Mouse (Mus musculus): ENCODE results near the gene Ncf1. TPM values are rescaled to one million over a fixed set of nuclear protein-coding genes. Genes with fewer than 3 reads are reported as not detected.
A peak's percentile ranks its signal among the peaks of the same experiment; 100 is the strongest.

The Ncf1 gene
- polyA plus RNA-seq, 1 experiment from 2014 or later = 2.8 TPM

- Histone ChIP-seq H3K9ac (no peak overlapping the region), H3K4me3 (no peak overlapping the region), H3K36me3 (peaks cover 4% of the 10 kb centered on the region; the same call in 1 of the 2 replicates), H3K27ac (no peak overlapping the region), H3K27me3 (no peaks in the 10 kb centered on the region), H3K4me2 (replicated peaks) (no peak overlapping the region), H3K4me1 (peaks cover 15% of the 10 kb centered on the region), H3K9me3 (0 out of 2 replicates have a peak, but pooled peaks cover 3% of the 10 kb centered on the region)
- no peak for ATAC-seq (ENCODE audit: low FRiP score, low read depth)
- WGBS = 70% methylated on average over 4 of the region's 4 CpGs
Observed at GRCm38 (mm10) chr5:134186961-134187731, 42.3 kb downstream of the Ncf1 start.

GRCm38 (mm10) chr5:134186059-134186458 lies 43.4 kb downstream of the Ncf1 start:
- Histone ChIP-seq H3K9me3 (0 out of 2 replicates have a peak, but pooled peaks cover 3% of the 10 kb centered on the region), H3K27me3 (no peaks in the 10 kb centered on the region), H3K36me3 (no peaks in the 10 kb centered on the region), H3K4me2 (replicated peaks) (no peak overlapping the region), H3K27ac (no peak overlapping the region), H3K4me3 (no peak overlapping the region), H3K9ac (no peak overlapping the region), H3K4me1 (peaks cover 17% of the 10 kb centered on the region)
- WGBS = 88% methylated on average over 3 of the region's 3 CpGs
- ATAC-seq (ENCODE audit: low FRiP score, low read depth) = no peak

GRCm38 (mm10) chr5:134183880-134184808 lies 45.3 kb downstream of the Ncf1 start, which contains the start of gene Gtf2ird2:
Gene Gtf2ird2 (plus strand): TSS chr5:134184019.
- Histone ChIP-seq H3K4me1 (peaks cover 17% of the 10 kb centered on the region), H3K4me3 (peak within 1 kb of the TSS; percentile 65), H3K9ac (peak within 1 kb of the TSS; percentile 77), H3K27ac (peak within 1 kb of the TSS; percentile 92), H3K36me3 (no peaks in the 10 kb centered on the region), H3K4me2 (replicated peaks) (peak within 1 kb of the TSS; percentile 76), H3K9me3 (0 out of 2 replicates have a peak, but pooled peaks cover 3% of the 10 kb centered on the region), H3K27me3 (no peaks in the 10 kb centered on the region)
- peak; percentile 95 for ATAC-seq (ENCODE audit: low FRiP score, low read depth)
- under 1% methylated on average over 92 of the region's 92 CpGs for WGBS

GRCm38 (mm10) chr5:134183162-134183561 lies 46.3 kb downstream of the Ncf1 start:
- Histone ChIP-seq H3K27me3 (no peaks in the 10 kb centered on the region), H3K9me3 (0 out of 2 replicates have a peak, but pooled peaks cover 3% of the 10 kb centered on the region), H3K4me3 (peak overlapping the region; percentile 65), H3K27ac (0 out of 2 replicates have a peak overlapping the region, but pooled peaks have one; percentile 92), H3K36me3 (no peaks in the 10 kb centered on the region), H3K4me1 (peaks cover 17% of the 10 kb centered on the region), H3K4me2 (replicated peaks) (peak overlapping the region; percentile 76), H3K9ac (peak overlapping the region; percentile 77)
- no peak for ATAC-seq (ENCODE audit: low FRiP score, low read depth)
- WGBS = 51% methylated on average over 7 of the region's 7 CpGs

GRCm38 (mm10) chr5:134182735-134183134 lies 46.7 kb downstream of the Ncf1 start:
- no peak overlapping the region for H3K27ac ChIP-seq
- no peak for ATAC-seq (ENCODE audit: low FRiP score, low read depth)
- 0 out of 2 replicates have a peak, but pooled peaks cover 3% of the 10 kb centered on the region for H3K9me3 ChIP-seq
- H3K36me3 ChIP-seq = no peaks in the 10 kb centered on the region
- peak overlapping the region; percentile 76 for H3K4me2 ChIP-seq (replicated peaks)
- H3K4me1 ChIP-seq = peaks cover 17% of the 10 kb centered on the region
- peak overlapping the region; percentile 65 for H3K4me3 ChIP-seq
- H3K27me3 ChIP-seq = no peaks in the 10 kb centered on the region
- 62% methylated on average over 4 of the region's 4 CpGs for WGBS
- H3K9ac ChIP-seq = peak overlapping the region; percentile 77; the same call in 1 of the 2 replicates

- Histone ChIP-seq H3K27me3 (no peaks in the 10 kb centered on the region), H3K4me1 (peaks cover 17% of the 10 kb centered on the region), H3K9ac (peak overlapping the region; percentile 25; the same call in 1 of the 2 replicates), H3K27ac (no peak overlapping the region; the same call in 1 of the 2 replicates), H3K9me3 (no peaks in the 10 kb centered on the region), H3K4me3 (no peak overlapping the region), H3K4me2 (replicated peaks) (no peak overlapping the region), H3K36me3 (no peaks in the 10 kb centered on the region)
- WGBS = 57% methylated on average over 3 of the region's 3 CpGs
- no peak for ATAC-seq (ENCODE audit: low FRiP score, low read depth)
Observed at GRCm38 (mm10) chr5:134182172-134182571, 47.3 kb downstream of the Ncf1 start.

- no peak overlapping the region for H3K4me2 ChIP-seq (replicated peaks)
- H3K27ac ChIP-seq = no peak overlapping the region
- WGBS = 21% methylated on average over 7 of the region's 7 CpGs
- no peaks in the 10 kb centered on the region for H3K27me3 ChIP-seq
- H3K36me3 ChIP-seq = no peaks in the 10 kb centered on the region
- H3K9me3 ChIP-seq = no peaks in the 10 kb centered on the region
- no peak for ATAC-seq (ENCODE audit: low FRiP score, low read depth)
- H3K9ac ChIP-seq = no peak overlapping the region
- H3K4me1 ChIP-seq = peaks cover 28% of the 10 kb centered on the region
- H3K4me3 ChIP-seq = no peak overlapping the region
Observed at GRCm38 (mm10) chr5:134179871-134180270, 49.6 kb downstream of the Ncf1 start.

- no peak for ATAC-seq (ENCODE audit: low FRiP score, low read depth)
- Histone ChIP-seq H3K9ac (no peak overlapping the region), H3K4me2 (replicated peaks) (no peak overlapping the region), H3K4me1 (peaks cover 34% of the 10 kb centered on the region), H3K36me3 (no peaks in the 10 kb centered on the region), H3K27me3 (no peaks in the 10 kb centered on the region), H3K4me3 (no peak overlapping the region), H3K27ac (no peak overlapping the region), H3K9me3 (no peaks in the 10 kb centered on the region)
- 76% methylated on average over 7 of the region's 7 CpGs for WGBS
Observed at GRCm38 (mm10) chr5:134178536-134178935, 50.9 kb downstream of the Ncf1 start.

- ATAC-seq (ENCODE audit: low FRiP score, low read depth) = peak; percentile 93
- Histone ChIP-seq H3K27me3 (no peaks in the 10 kb centered on the region), H3K4me2 (replicated peaks) (peak within 1 kb of the TSS; percentile 89), H3K4me1 (peaks cover 18% of the 10 kb centered on the region), H3K9me3 (no peaks in the 10 kb centered on the region), H3K4me3 (peak within 1 kb of the TSS; percentile 75), H3K9ac (peak within 1 kb of the TSS; percentile 83), H3K27ac (peak within 1 kb of the TSS; percentile 73; the same call in 1 of the 2 replicates), H3K36me3 (peaks cover 18% of the 10 kb centered on the region)
- WGBS = under 1% methylated on average over 72 of the region's 72 CpGs
Observed at GRCm38 (mm10) chr5:134176169-134176881, 53.1 kb downstream of the Ncf1 start, which contains the start of gene Rcc1l. Gene Rcc1l (minus strand): TSS chr5:134176774.

GRCm38 (mm10) chr5:134175696-134176095 lies 53.7 kb downstream of the Ncf1 start:
- Histone ChIP-seq H3K9ac (peak overlapping the region; percentile 83), H3K27me3 (no peaks in the 10 kb centered on the region), H3K4me3 (peak overlapping the region; percentile 75), H3K4me2 (replicated peaks) (peak overlapping the region; percentile 89), H3K4me1 (peaks cover 18% of the 10 kb centered on the region), H3K36me3 (peaks cover 24% of the 10 kb centered on the region), H3K27ac (peak overlapping the region; percentile 73; the same call in 1 of the 2 replicates), H3K9me3 (no peaks in the 10 kb centered on the region)
- ATAC-seq (ENCODE audit: low FRiP score, low read depth) = no peak
- 5% methylated on average over 10 of the region's 10 CpGs for WGBS

- Histone ChIP-seq H3K36me3 (peaks cover 38% of the 10 kb centered on the region), H3K4me1 (peaks cover 18% of the 10 kb centered on the region), H3K9ac (no peak overlapping the region), H3K4me2 (replicated peaks) (no peak overlapping the region), H3K4me3 (no peak overlapping the region), H3K27me3 (no peaks in the 10 kb centered on the region), H3K9me3 (no peaks in the 10 kb centered on the region), H3K27ac (no peak overlapping the region)
- 44% methylated on average over 4 of the region's 4 CpGs for WGBS
- ATAC-seq (ENCODE audit: low FRiP score, low read depth) = no peak
Observed at GRCm38 (mm10) chr5:134173206-134173605, 56.2 kb downstream of the Ncf1 start.

All from limb, embryonic 13.5 days (tissue).